Mouse (Mus musculus) forebrain, embryonic 14.5 days (tissue): Measurements from ENCODE around the gene Nod1. TPM values are rescaled to one million over a fixed set of nuclear protein-coding genes. Genes with fewer than 3 reads are reported as not detected.

ENCODE experiments used
- ATAC-seq: fragments of 200-750 bp; cut with Nextera tagmentation; 2 replicates; pipeline ENCODE4 v1.8.0; 2017; ENCODE audit warnings: mild to moderate bottlenecking, moderate library complexity
- DNase-seq: peaks from one replicate; pipeline ENCODE4 v3.0.0-alpha.2; 2015; ENCODE audit warnings: low spot score
- H3K27ac ChIP-seq: fragments of 300-500 bp; sonication (generic); 2 replicates; pipeline ENCODE4 v1.5.1; 2014; ENCODE audit warnings: low read depth, mild to moderate bottlenecking, control low read depth, low read length, moderate library complexity
- H3K27me3 ChIP-seq: fragments of 300-500 bp; sonication (generic); replicated peaks from 2 replicates; pipeline ENCODE4 v1.6.1; 2014; ENCODE audit warnings: low read length, control low read depth, mixed read lengths; ENCODE audit not compliant: control insufficient read depth, insufficient read depth
- H3K36me3 ChIP-seq: fragments of 300-500 bp; sonication (generic); 2 replicates; pipeline ENCODE4 v1.6.1; 2014; ENCODE audit warnings: low read length, control low read depth; ENCODE audit not compliant: control insufficient read depth, insufficient read depth
- H3K4me1 ChIP-seq: fragments of 300-500 bp; sonication (generic); 2 replicates; pipeline ENCODE4 v1.6.1; 2014; ENCODE audit warnings: antibody characterized with exemption, low read length, control low read depth; ENCODE audit not compliant: control insufficient read depth, insufficient read depth
- H3K4me2 ChIP-seq: fragments of 300-500 bp; sonication (generic); 2 replicates; pipeline ENCODE4 v1.6.1; 2014; ENCODE audit warnings: mild to moderate bottlenecking, control low read depth, low read length
- H3K4me3 ChIP-seq: fragments of 300-500 bp; sonication (generic); 2 replicates; pipeline ENCODE4 v1.5.1; 2014; ENCODE audit warnings: low read depth, low read length, control low read depth
- H3K9ac ChIP-seq: fragments of 300-500 bp; sonication (generic); 2 replicates; pipeline ENCODE4 v1.6.1; 2014; ENCODE audit warnings: mild to moderate bottlenecking, low read length, control low read depth, moderate library complexity
- H3K9me3 ChIP-seq: fragments of 300-500 bp; sonication (generic); replicated peaks from 2 replicates; pipeline ENCODE4 v1.6.1; 2016; ENCODE audit warnings: low read length, control low read depth, mixed read lengths; ENCODE audit not compliant: control insufficient read depth
- WGBS: fragments of 180-500 bp; shearing (Covaris S2); extraction: QIAGEN DNeasy Blood & Tissue Kit; methylation state at CpG from one replicate; pipeline ENCODE4 v1.1.7; 2014; 5-methylcytosine and 5-hydroxymethylcytosine counted together
- polyA plus RNA-seq: library from polyadenylated mRNA; unstranded; fragments of >200 nt; fragmentation: Nextera tagmentation; extraction: Ambion mirVana; gene quantifications from 2 replicates; pipeline ENCODE4 v1.2.1, GENCODE M21; 2014

Nod1 gene
- polyA plus RNA-seq, 1 experiment from 2014 or later = 1.8 TPM

DNA sequence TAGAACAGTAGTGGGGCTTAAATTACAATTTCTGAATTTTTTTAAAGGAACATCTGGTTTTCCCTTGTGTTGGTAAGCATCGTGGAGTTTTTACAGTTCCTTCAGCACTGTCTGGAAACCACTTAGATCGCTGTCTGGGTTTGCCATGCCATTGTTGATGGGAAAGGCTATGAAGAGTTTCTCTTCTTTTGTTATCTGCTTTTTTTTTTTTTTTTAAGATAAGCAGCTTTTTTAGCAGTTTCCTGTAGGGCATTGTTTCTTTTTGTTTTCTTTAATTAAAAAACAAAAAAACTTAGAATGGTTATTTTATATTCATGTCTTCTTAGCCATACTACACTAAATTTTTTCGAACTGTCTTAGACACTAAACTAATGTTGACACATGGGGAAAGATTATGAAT lies 94.8 kb downstream of the Nod1 start:
- WGBS = 88% methylated on average over 3 of the region's 3 CpGs
- Histone ChIP-seq H3K9ac (no peak overlapping the region), H3K36me3 (no peaks in the 10 kb centered on the region), H3K4me3 (no peak overlapping the region), H3K4me2 (no peak overlapping the region), H3K27me3 (no peaks in the 10 kb centered on the region), H3K27ac (no peak overlapping the region), H3K9me3 (no peaks in the 10 kb centered on the region), H3K4me1 (no peaks in the 10 kb centered on the region)
- ATAC-seq = no peak
- no peak for DNase-seq

GRCm38 (mm10) chr6:54876782-54877181 lies 95.6 kb downstream of the Nod1 start:
- H3K36me3 ChIP-seq = no peaks in the 10 kb centered on the region
- no peaks in the 10 kb centered on the region for H3K4me1 ChIP-seq
- no peak for ATAC-seq
- no peak overlapping the region for H3K27ac ChIP-seq
- H3K27me3 ChIP-seq = no peaks in the 10 kb centered on the region
- H3K4me2 ChIP-seq = no peak overlapping the region
- H3K4me3 ChIP-seq = no peak overlapping the region
- H3K9me3 ChIP-seq = no peaks in the 10 kb centered on the region
- no peak overlapping the region for H3K9ac ChIP-seq
- WGBS = 55% methylated on average over 5 of the region's 5 CpGs
- no peak for DNase-seq

Other genes with a start within 250 kb of the Nod1 start
- 16.5 and 17.9 TPM in 2 replicates for gene Znrf2, start 155.7 kb downstream of the Nod1 start, polyA plus RNA-seq
- 14.9 and 15.3 TPM in 2 replicates for gene Ggct, start 20.3 kb upstream of the Nod1 start, polyA plus RNA-seq
- gene Gars, start 65.4 kb upstream of the Nod1 start, polyA plus RNA-seq = 208 and 229 TPM in 2 replicates
- 0.50 and 0.62 TPM in 2 replicates for gene Crhr2, start 160.4 kb upstream of the Nod1 start, polyA plus RNA-seq
- 0.21 TPM in 1 of 2 replicates, not detected in the other for gene Inmt, start 202.4 kb upstream of the Nod1 start, polyA plus RNA-seq
- gene Mindy4, start 230.8 kb upstream of the Nod1 start, polyA plus RNA-seq = 15.8 and 18.6 TPM in 2 replicates